15 mouse cellular contexts compared by ENCODE assay signal in genomic region chr8:115428528-115429290, GRCm38 (mm10).
DNase-seq lines count a peak whose midpoint lies in the region; ATAC-seq and TF ChIP-seq lines count a peak whose summit lies in the region.
"Had no signal": no experiment of that assay in that cellular context is flagged by ENCODE, and none has a peak within 500 bp of the region (broad histone marks: within the 10 kb centered on the region; RNA-seq: fewer than 3 reads in every experiment).

No protein-coding gene starts in this region.

- no peaks in the 10 kb centered on the region for H3K4me1 ChIP-seq in heart, embryonic 12.5 days (replicated peaks)
- H3K4me1 ChIP-seq in bone marrow, adult 2 months (ENCODE audit: control insufficient read depth, insufficient read depth, low read length): peaks cover 6% of the 10 kb centered on the region; the same call in 1 of the 2 replicates

- no peaks in the 10 kb centered on the region for H3K9me3 ChIP-seq in heart, embryonic 12.5 days (replicated peaks)
- H3K9me3 ChIP-seq: embryonic facial prominence, embryonic 12.5 days; limb, embryonic 15.5 days; midbrain, embryonic 10.5 days; neural tube, embryonic 12.5 days had no signal

- no peak for ATAC-seq in heart, embryonic 12.5 days (ENCODE audit: insufficient number of reproducible peaks, low FRiP score)
- ATAC-seq: Patski had no signal

- 81% methylated on average over 15 of the region's 15 CpGs for WGBS in heart, embryonic 12.5 days
- 86% methylated on average over 15 of the region's 15 CpGs for WGBS in bone marrow, adult 2 months

- H3K4me2 ChIP-seq in heart, embryonic 12.5 days: no peak overlapping the region
- H3K4me2 ChIP-seq: embryonic facial prominence, embryonic 12.5 days; limb, embryonic 15.5 days; neural tube, embryonic 12.5 days had no signal

- TF ChIP-seq POLR2A in bone marrow, adult 2 months (IDR thresholded peaks at IDR 0.05; ENCODE audit: borderline replicate concordance, control insufficient read depth, low read depth, low read length): no peak

- no peak for TF ChIP-seq CTCF in bone marrow, adult 2 months (IDR thresholded peaks at IDR 0.05; ENCODE audit: control insufficient read depth, insufficient read depth, low read length)

- H3K27me3 ChIP-seq in heart, embryonic 12.5 days (replicated peaks): no peaks in the 10 kb centered on the region
- H3K27me3 ChIP-seq: neural tube, embryonic 12.5 days had no signal

- H3K27ac ChIP-seq in heart, embryonic 12.5 days (ENCODE audit: poor library complexity, severe bottlenecking): no peak overlapping the region
- H3K27ac ChIP-seq in bone marrow, adult 2 months (ENCODE audit: control insufficient read depth, insufficient read depth, low read depth, low read length, poor library complexity): peak overlapping the region; percentile 58
- H3K27ac ChIP-seq: embryonic facial prominence, embryonic 12.5 days; limb, embryonic 15.5 days; midbrain, embryonic 10.5 days; neural tube, embryonic 12.5 days had no signal

- H3K4me3 ChIP-seq in heart, embryonic 12.5 days: no peak overlapping the region
- H3K4me3 ChIP-seq in bone marrow, adult 2 months (replicated peaks; ENCODE audit: control insufficient read depth, low read depth, low read length): no peak overlapping the region
- H3K4me3 ChIP-seq: embryonic facial prominence, embryonic 12.5 days; limb, embryonic 15.5 days; midbrain, embryonic 10.5 days; neural tube, embryonic 12.5 days had no signal

- no peak overlapping the region for H3K9ac ChIP-seq in heart, embryonic 12.5 days
- H3K9ac ChIP-seq: embryonic facial prominence, embryonic 12.5 days; limb, embryonic 15.5 days; neural tube, embryonic 12.5 days had no signal

- DNase-seq in cerebellum, adult 11-12 months: peak; percentile 46
- no peak for DNase-seq in cerebellum, adult 11 months
- DNase-seq in heart, adult 11 months: peak; percentile 68
- DNase-seq in layer of hippocampus, adult 11-12 months (ENCODE audit: low spot score): peak; percentile 66
- no peak for DNase-seq in left cerebral cortex, adult 9 months (ENCODE audit: low spot score in 2 of 2)
- no peak for DNase-seq in spleen, adult 12 weeks (ENCODE audit: low spot score)
- DNase-seq: kidney, adult 8-10 months; right cerebral cortex, adult 18-20 months had no signal

- H3K36me3 ChIP-seq in heart, embryonic 12.5 days: no peaks in the 10 kb centered on the region
- H3K36me3 ChIP-seq: embryonic facial prominence, embryonic 12.5 days; limb, embryonic 15.5 days; midbrain, embryonic 10.5 days; neural tube, embryonic 12.5 days had no signal

Comparison
In these comparisons a context has a peak if more than half of its experiments do, and no peak if none do; other contexts are left out.
1. DNase-seq: peak in cerebellum, adult 11-12 months (single experiment), heart, adult 11 months (single experiment) and layer of hippocampus, adult 11-12 months (single experiment); none in cerebellum, adult 11 months (single experiment), left cerebral cortex, adult 9 months (0 of 2) and spleen, adult 12 weeks (single experiment).